19 mouse cellular contexts compared by ENCODE assay signal in genomic region chr6:31123342-31123990, GRCm38 (mm10).
DNase-seq lines count a peak whose midpoint lies in the region; ATAC-seq and TF ChIP-seq lines count a peak whose summit lies in the region.
"Had no signal": no experiment of that assay in that cellular context is flagged by ENCODE, and none has a peak within 500 bp of the region (broad histone marks: within the 10 kb centered on the region; RNA-seq: fewer than 3 reads in every experiment).

No protein-coding gene starts in this region.

- H3K4me1 ChIP-seq in midbrain, embryonic 10.5 days: peaks cover 16% of the 10 kb centered on the region
- peaks cover 3% of the 10 kb centered on the region; the same call in 1 of the 2 replicates for H3K4me1 ChIP-seq in midbrain, embryonic 11.5 days (ENCODE audit: control insufficient read depth, insufficient read depth, low read length)
- peaks cover 69% of the 10 kb centered on the region for H3K4me1 ChIP-seq in bone marrow macrophage, adult 2 months (ENCODE audit: control insufficient read depth, insufficient read depth, low read length)
- peaks cover 0 to 24% of the 10 kb centered on the region in 2 experiments; a peak in 2 of 4 replicates for H3K4me1 ChIP-seq in liver, embryonic 14.5 days (replicated peaks; ENCODE audit: control insufficient read depth in 2 of 2, insufficient read depth in 2 of 2, low read length in 1 of 2)
- H3K4me1 ChIP-seq in cerebellum, adult 2 months (ENCODE audit: control insufficient read depth, insufficient read depth, low read length): peaks cover 11% of the 10 kb centered on the region
- H3K4me1 ChIP-seq in hindbrain, embryonic 16.5 days (ENCODE audit: control insufficient read depth, insufficient read depth, low read depth, low read length): peaks cover 5% of the 10 kb centered on the region

- TF ChIP-seq EP300 in liver, embryonic 14.5 days (IDR thresholded peaks at IDR 0.05; ENCODE audit: low read depth): no peak

- H3K9me3 ChIP-seq in midbrain, embryonic 10.5 days (replicated peaks): no peaks in the 10 kb centered on the region
- H3K9me3 ChIP-seq in midbrain, embryonic 11.5 days (ENCODE audit: control insufficient read depth, low read length): no peaks in the 10 kb centered on the region
- H3K9me3 ChIP-seq in liver, embryonic 14.5 days (ENCODE audit: control insufficient read depth, low read length): no peaks in the 10 kb centered on the region
- H3K9me3 ChIP-seq in hindbrain, embryonic 16.5 days (ENCODE audit: control insufficient read depth, low read length): no peaks in the 10 kb centered on the region
- H3K9me3 ChIP-seq: embryonic facial prominence, embryonic 13.5 days; forebrain, embryonic 10.5 days; limb, embryonic 15.5 days; midbrain, embryonic 13.5 days had no signal

- no peak overlapping the region for H3K4me2 ChIP-seq in midbrain, embryonic 11.5 days
- peak overlapping the region; percentile 75 for H3K4me2 ChIP-seq in liver, embryonic 14.5 days (ENCODE audit: low read depth)
- no peak overlapping the region for H3K4me2 ChIP-seq in hindbrain, embryonic 16.5 days (ENCODE audit: low read length)
- H3K4me2 ChIP-seq: embryonic facial prominence, embryonic 13.5 days; limb, embryonic 15.5 days; midbrain, embryonic 13.5 days had no signal

- DNase-seq in midbrain, embryonic 10.5 days (ENCODE audit: low spot score): no peak
- DNase-seq in midbrain, embryonic 11.5 days (ENCODE audit: low spot score, missing footprints): no peak
- no peak for DNase-seq in liver, embryonic 14.5 days (ENCODE audit: low read depth in 3 of 3, low spot score in 3 of 3)
- no peak for DNase-seq in natural killer cell, adult 2 months (ENCODE audit: low spot score in 2 of 2)
- DNase-seq in cerebellum, adult 2 months: no peak
- DNase-seq: adrenal gland, postnatal 10 days; cerebellum, adult 9-10 months; gastrocnemius, postnatal 36 days; heart, postnatal 4 days; kidney, adult 18-20 months; kidney, postnatal 25 days; thymus, postnatal 14 days had no signal

- 84% methylated on average over 4 of the region's 4 CpGs for WGBS in midbrain, embryonic 10.5 days
- WGBS in midbrain, embryonic 11.5 days: 77% methylated on average over 4 of the region's 4 CpGs
- 63% methylated on average over 4 of the region's 4 CpGs for WGBS in liver, embryonic 14.5 days (ENCODE audit: insufficient replicate concordance)
- 72% methylated on average over 4 of the region's 4 CpGs for WGBS in cerebellum, adult 2 months
- WGBS in hindbrain, embryonic 16.5 days: 80% methylated on average over 4 of the region's 4 CpGs

- no peaks in the 10 kb centered on the region for H3K36me3 ChIP-seq in midbrain, embryonic 10.5 days
- H3K36me3 ChIP-seq in midbrain, embryonic 11.5 days (ENCODE audit: control insufficient read depth, insufficient read depth, low read length): no peaks in the 10 kb centered on the region
- H3K36me3 ChIP-seq in liver, embryonic 14.5 days (replicated peaks; ENCODE audit: control insufficient read depth, insufficient read depth, low read depth): no peaks in the 10 kb centered on the region
- no peaks in the 10 kb centered on the region for H3K36me3 ChIP-seq in hindbrain, embryonic 16.5 days (ENCODE audit: control insufficient read depth, insufficient read depth, low read length)
- H3K36me3 ChIP-seq: embryonic facial prominence, embryonic 13.5 days; forebrain, embryonic 10.5 days; limb, embryonic 15.5 days; midbrain, embryonic 13.5 days had no signal

- no peak for TF ChIP-seq CTCF in bone marrow macrophage, adult 2 months (IDR thresholded peaks at IDR 0.05; ENCODE audit: low read depth, low read length)
- TF ChIP-seq CTCF in liver, embryonic 14.5 days (IDR thresholded peaks at IDR 0.05; ENCODE audit: low read depth): no peak
- TF ChIP-seq CTCF in cerebellum, adult 2 months (IDR thresholded peaks at IDR 0.05; ENCODE audit: borderline replicate concordance, insufficient read depth, low read depth, low read length): no peak

- no peak overlapping the region for H3K4me3 ChIP-seq in midbrain, embryonic 10.5 days
- no peak overlapping the region for H3K4me3 ChIP-seq in midbrain, embryonic 11.5 days (ENCODE audit: low read depth, low read length)
- H3K4me3 ChIP-seq in bone marrow macrophage, adult 2 months (ENCODE audit: insufficient read depth, low read length): peak overlapping the region; percentile 14; the same call in 1 of the 2 replicates
- H3K4me3 ChIP-seq in liver, embryonic 14.5 days (ENCODE audit: insufficient read depth in 1 of 2, low read depth in 2 of 2, low read length in 2 of 2): no peak overlapping the region
- H3K4me3 ChIP-seq in cerebellum, adult 2 months (replicated peaks; ENCODE audit: insufficient read depth, low read depth, low read length): no peak overlapping the region
- no peak overlapping the region for H3K4me3 ChIP-seq in hindbrain, embryonic 16.5 days (ENCODE audit: low read length)
- H3K4me3 ChIP-seq: embryonic facial prominence, embryonic 13.5 days; forebrain, embryonic 10.5 days; limb, embryonic 15.5 days; midbrain, embryonic 13.5 days had no signal

- H3K9ac ChIP-seq in midbrain, embryonic 11.5 days (ENCODE audit: low read length): no peak overlapping the region
- no peak overlapping the region for H3K9ac ChIP-seq in liver, embryonic 14.5 days (replicated peaks)
- no peak overlapping the region for H3K9ac ChIP-seq in hindbrain, embryonic 16.5 days (ENCODE audit: low read depth, low read length)
- H3K9ac ChIP-seq: embryonic facial prominence, embryonic 13.5 days; limb, embryonic 15.5 days; midbrain, embryonic 13.5 days had no signal

- ATAC-seq in midbrain, embryonic 11.5 days (ENCODE audit: low FRiP score): no peak
- no peak for ATAC-seq in liver, embryonic 14.5 days (ENCODE audit: insufficient read depth)
- ATAC-seq in hindbrain, embryonic 16.5 days: no peak
- ATAC-seq: hindbrain, postnatal 0 days; midbrain, embryonic 13.5 days had no signal

- no peaks in the 10 kb centered on the region for H3K27me3 ChIP-seq in midbrain, embryonic 10.5 days (ENCODE audit: low read depth, poor library complexity, severe bottlenecking)
- H3K27me3 ChIP-seq in midbrain, embryonic 11.5 days (ENCODE audit: control insufficient read depth, insufficient read depth, low read length): no peaks in the 10 kb centered on the region
- H3K27me3 ChIP-seq in liver, embryonic 14.5 days (ENCODE audit: control insufficient read depth, insufficient read depth, low read length): no peaks in the 10 kb centered on the region
- no peaks in the 10 kb centered on the region for H3K27me3 ChIP-seq in cerebellum, adult 2 months (ENCODE audit: control insufficient read depth, insufficient read depth, low read length)
- H3K27me3 ChIP-seq in hindbrain, embryonic 16.5 days (replicated peaks; ENCODE audit: control insufficient read depth, insufficient read depth, low read length): no peaks in the 10 kb centered on the region
- H3K27me3 ChIP-seq: embryonic facial prominence, embryonic 13.5 days; limb, embryonic 15.5 days; midbrain, embryonic 13.5 days had no signal

- TF ChIP-seq POLR2A in bone marrow macrophage, adult 2 months (IDR thresholded peaks at IDR 0.05; ENCODE audit: borderline replicate concordance, low read depth, low read length): no peak
- no peak for TF ChIP-seq POLR2A in cerebellum, adult 2 months (IDR thresholded peaks at IDR 0.05; ENCODE audit: borderline replicate concordance, insufficient read depth, low read length)

- peak overlapping the region; percentile 46; the same call in 1 of the 2 replicates for H3K27ac ChIP-seq in midbrain, embryonic 10.5 days (replicated peaks)
- H3K27ac ChIP-seq in midbrain, embryonic 11.5 days (ENCODE audit: low read depth, low read length): no peak overlapping the region
- peak overlapping the region; percentile 80 for H3K27ac ChIP-seq in bone marrow macrophage, adult 2 months (ENCODE audit: insufficient read depth, low read depth, low read length)
- no peak overlapping the region for H3K27ac ChIP-seq in liver, embryonic 14.5 days
- no peak overlapping the region for H3K27ac ChIP-seq in cerebellum, adult 2 months (ENCODE audit: insufficient read depth, low read length)
- no peak overlapping the region for H3K27ac ChIP-seq in hindbrain, embryonic 16.5 days (ENCODE audit: low read depth, low read length)
- H3K27ac ChIP-seq: embryonic facial prominence, embryonic 13.5 days; forebrain, embryonic 10.5 days; hindbrain, postnatal 0 days; limb, embryonic 15.5 days; midbrain, embryonic 13.5 days had no signal

Comparison
In these comparisons a context has a peak if more than half of its experiments do, and no peak if none do; other contexts are left out.
1. H3K27ac ChIP-seq: peak in midbrain, embryonic 10.5 days (single experiment) and bone marrow macrophage, adult 2 months (single experiment); none in midbrain, embryonic 11.5 days (single experiment), liver, embryonic 14.5 days (single experiment), cerebellum, adult 2 months (single experiment) and hindbrain, embryonic 16.5 days (single experiment).